Comparison of ENCODE assay signal across 21 mouse cellular contexts in genomic region chr16:90614137-90614536, GRCm38 (mm10).
A peak's percentile ranks its signal among the peaks of the same experiment; 100 is the strongest.
DNase-seq lines count a peak whose midpoint lies in the region; ATAC-seq and TF ChIP-seq lines count a peak whose summit lies in the region.
"Had no signal": no experiment of that assay in that cellular context is flagged by ENCODE, and none has a peak within 500 bp of the region (broad histone marks: within the 10 kb centered on the region; RNA-seq: fewer than 3 reads in every experiment).

No protein-coding gene starts in this region.

- H3K4me1 ChIP-seq in heart, embryonic 12.5 days (replicated peaks): no peaks in the 10 kb centered on the region
- H3K4me1 ChIP-seq in heart, embryonic 10.5 days: no peaks in the 10 kb centered on the region; the same call in 1 of the 2 replicates
- no peaks in the 10 kb centered on the region for H3K4me1 ChIP-seq in lung, embryonic 14.5 days (ENCODE audit: insufficient read depth)
- peaks cover 33% of the 10 kb centered on the region for H3K4me1 ChIP-seq in limb, embryonic 10.5 days

- TF ChIP-seq CTCF in lung, embryonic 14.5 days (IDR thresholded peaks at IDR 0.05; ENCODE audit: low read depth): no peak

- H3K9me3 ChIP-seq in heart, embryonic 12.5 days (replicated peaks): 0 out of 2 replicates have a peak, but pooled peaks cover 5% of the 10 kb centered on the region
- no peaks in the 10 kb centered on the region for H3K9me3 ChIP-seq in heart, embryonic 10.5 days
- no peaks in the 10 kb centered on the region for H3K9me3 ChIP-seq in lung, embryonic 14.5 days (ENCODE audit: low read depth, low read length)
- H3K9me3 ChIP-seq in limb, embryonic 10.5 days (replicated peaks): no peaks in the 10 kb centered on the region

- no peaks in the 10 kb centered on the region for H3K36me3 ChIP-seq in heart, embryonic 12.5 days
- H3K36me3 ChIP-seq in heart, embryonic 10.5 days: no peaks in the 10 kb centered on the region
- no peaks in the 10 kb centered on the region for H3K36me3 ChIP-seq in lung, embryonic 14.5 days (ENCODE audit: insufficient read depth)
- H3K36me3 ChIP-seq in limb, embryonic 10.5 days: no peaks in the 10 kb centered on the region
- H3K36me3 ChIP-seq: G1E had no signal

- H3K27ac ChIP-seq in heart, embryonic 12.5 days (ENCODE audit: poor library complexity, severe bottlenecking): no peak overlapping the region
- no peak overlapping the region for H3K27ac ChIP-seq in heart, embryonic 10.5 days
- H3K27ac ChIP-seq in lung, embryonic 14.5 days (ENCODE audit: low read depth): no peak overlapping the region
- H3K27ac ChIP-seq in limb, embryonic 10.5 days: 0 out of 2 replicates have a peak overlapping the region, but pooled peaks have one; percentile 62

- H3K4me2 ChIP-seq in heart, embryonic 12.5 days: no peak overlapping the region
- H3K4me2 ChIP-seq in lung, embryonic 14.5 days: no peak overlapping the region

- no peak for ATAC-seq in heart, embryonic 12.5 days (ENCODE audit: insufficient number of reproducible peaks, low FRiP score)
- ATAC-seq in lung, embryonic 14.5 days (ENCODE audit: insufficient read depth): no peak
- ATAC-seq: activated CD4-positive, CD25-positive, alpha-beta regulatory T cell, adult 4 months; CD4-positive, CD25-positive, alpha-beta regulatory T cell, adult 4 months; Patski had no signal

- 86% methylated on average over 1 of the region's 1 CpGs for WGBS in heart, embryonic 12.5 days
- 93% methylated on average over 1 of the region's 1 CpGs for WGBS in heart, embryonic 10.5 days
- WGBS in lung, embryonic 14.5 days: 91% methylated on average over 1 of the region's 1 CpGs
- WGBS in limb, embryonic 10.5 days: 87% methylated on average over 1 of the region's 1 CpGs

- H3K9ac ChIP-seq in heart, embryonic 12.5 days: no peak overlapping the region
- no peak overlapping the region for H3K9ac ChIP-seq in lung, embryonic 14.5 days

- peak; percentile 64 for DNase-seq in heart, adult 11 months
- DNase-seq in heart, embryonic 10.5 days (ENCODE audit: low spot score): peak; percentile 53
- DNase-seq in heart, adult 8-10 months (ENCODE audit: low spot score): no peak
- peak; percentile 23 for DNase-seq in lung, embryonic 14.5 days
- DNase-seq in lung, postnatal 4 days: no peak
- no peak for DNase-seq in limb, embryonic 10.5 days (ENCODE audit: low spot score)
- DNase-seq in kidney, adult 11 months: no peak
- DNase-seq: adrenal gland, adult 2 months; adrenal gland, adult 8-10 months; adrenal gland, postnatal 10 days; adrenal gland, postnatal 14 days; adrenal gland, postnatal 25 days; adrenal gland, postnatal 36 days; B cell, adult 2 months; cerebellum, adult 11 months; cerebellum, adult 11-12 months had no signal

- H3K27me3 ChIP-seq in heart, embryonic 12.5 days (replicated peaks): 0 out of 2 replicates have a peak, but pooled peaks cover 5% of the 10 kb centered on the region
- no peaks in the 10 kb centered on the region for H3K27me3 ChIP-seq in heart, embryonic 10.5 days (ENCODE audit: insufficient read depth, poor library complexity, severe bottlenecking)
- H3K27me3 ChIP-seq in lung, embryonic 14.5 days (ENCODE audit: insufficient read depth, low read length): no peaks in the 10 kb centered on the region
- no peaks in the 10 kb centered on the region for H3K27me3 ChIP-seq in limb, embryonic 10.5 days (ENCODE audit: low read depth, poor library complexity, severe bottlenecking)
- H3K27me3 ChIP-seq: Patski had no signal

- no peak overlapping the region for H3K4me3 ChIP-seq in heart, embryonic 12.5 days
- H3K4me3 ChIP-seq in heart, embryonic 10.5 days: no peak overlapping the region
- H3K4me3 ChIP-seq in lung, embryonic 14.5 days (ENCODE audit: low read depth, low read length): no peak overlapping the region
- no peak overlapping the region for H3K4me3 ChIP-seq in limb, embryonic 10.5 days

Comparison
In these comparisons a context has a peak if more than half of its experiments do, and no peak if none do; other contexts are left out.
1. DNase-seq: peak in heart, adult 11 months (single experiment), heart, embryonic 10.5 days (single experiment) and lung, embryonic 14.5 days (single experiment); none in heart, adult 8-10 months (single experiment), lung, postnatal 4 days (0 of 2), limb, embryonic 10.5 days (single experiment) and kidney, adult 11 months (single experiment).